Mouse (Mus musculus): ENCODE results near the gene Vmn1r55.
"Not testable (repeated sequence)": the region's sequence is repeated elsewhere in the genome, so short reads cannot be mapped to it uniquely, and the experiment has no call there.

Gene Vmn1r55

DNA sequence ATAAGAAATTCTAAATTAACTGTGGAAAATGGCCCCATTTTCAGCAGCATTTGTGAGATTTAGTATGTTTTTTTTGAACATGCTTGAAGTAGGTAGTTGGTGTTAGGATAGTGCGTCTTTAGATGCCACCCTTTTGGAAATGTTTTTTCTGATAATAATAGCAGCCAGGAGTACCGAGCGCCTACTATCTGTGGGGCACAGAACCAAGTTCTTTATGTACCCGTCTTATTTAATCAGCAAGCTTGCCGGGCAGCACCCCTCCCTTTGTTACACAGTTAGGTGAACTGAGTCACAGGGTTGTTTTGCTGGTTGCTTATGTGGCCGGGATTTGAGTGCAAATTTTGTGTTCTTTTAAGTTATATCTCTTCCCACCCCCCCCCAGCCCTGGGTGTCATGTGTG is 68.2 kb downstream of the Vmn1r55 start:
- no peak for DNase-seq (ENCODE audit: low spot score in 2 of 2)

DNA sequence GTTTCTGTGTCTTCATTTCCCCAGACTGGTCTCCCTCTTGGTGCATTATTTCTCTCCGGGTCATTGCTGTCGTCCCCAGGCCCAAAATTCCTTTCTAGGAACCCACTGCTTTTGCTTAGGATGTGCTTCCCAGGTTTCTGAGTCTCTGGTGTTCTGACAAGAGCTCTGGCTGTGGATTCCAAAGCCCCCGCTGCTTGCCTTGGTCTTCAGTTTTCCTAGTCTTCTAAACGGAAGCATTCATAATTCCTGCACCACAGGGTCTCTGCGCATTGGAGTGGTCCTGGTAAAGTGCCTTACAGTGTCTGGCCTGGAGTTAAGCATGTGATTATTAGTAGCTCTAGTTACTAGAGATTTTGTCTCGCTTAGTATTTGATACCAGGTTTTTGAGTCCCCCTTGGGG is 68.7 kb downstream of the Vmn1r55 start:
- no peak for DNase-seq (ENCODE audit: low spot score in 2 of 2)

DNA sequence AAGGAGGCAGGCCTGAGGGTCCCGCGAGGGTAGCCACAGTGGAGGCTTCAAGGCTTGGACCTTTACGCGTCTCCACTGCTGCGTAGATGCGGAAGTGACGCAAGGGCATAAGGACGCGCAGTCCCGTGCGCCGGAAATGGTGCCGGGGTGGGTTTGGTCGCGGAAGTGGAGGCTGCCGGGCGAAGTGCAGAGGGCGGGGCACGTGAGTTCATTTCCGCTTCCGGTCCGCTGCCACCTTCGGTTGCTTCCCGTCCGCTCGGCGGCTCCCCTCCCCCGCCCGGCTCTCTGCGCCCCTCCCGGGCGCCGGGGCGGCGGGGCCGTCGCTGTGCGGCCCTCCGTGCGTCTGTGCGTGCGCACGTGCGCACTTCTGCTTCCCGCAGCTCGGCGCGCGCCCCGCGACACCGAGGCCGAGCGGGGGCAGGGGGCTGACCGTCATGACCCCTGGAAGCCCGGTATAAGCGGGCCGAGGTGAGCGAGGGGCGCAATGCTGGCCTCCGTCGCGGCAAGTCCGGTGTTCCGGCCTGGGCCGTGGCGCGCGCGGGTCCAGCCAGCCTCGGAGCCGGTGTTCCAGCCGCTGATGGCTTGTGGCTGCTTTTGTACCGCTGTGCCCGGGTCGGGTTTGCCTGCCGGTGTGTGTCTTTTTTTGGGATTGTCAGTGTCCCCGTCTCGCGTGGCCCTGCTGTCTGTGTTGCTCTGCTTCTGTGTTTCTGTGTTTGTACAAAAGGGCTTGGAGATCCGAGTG is 69.3 kb downstream of the Vmn1r55 start, which contains the start of gene Epn1:
Gene Epn1, plus strand, starts transcription at position 226 of the 742 bp plus-strand sequence.
- DNase-seq (ENCODE audit: low spot score in 2 of 2): peak; percentile 87 to 93

DNA sequence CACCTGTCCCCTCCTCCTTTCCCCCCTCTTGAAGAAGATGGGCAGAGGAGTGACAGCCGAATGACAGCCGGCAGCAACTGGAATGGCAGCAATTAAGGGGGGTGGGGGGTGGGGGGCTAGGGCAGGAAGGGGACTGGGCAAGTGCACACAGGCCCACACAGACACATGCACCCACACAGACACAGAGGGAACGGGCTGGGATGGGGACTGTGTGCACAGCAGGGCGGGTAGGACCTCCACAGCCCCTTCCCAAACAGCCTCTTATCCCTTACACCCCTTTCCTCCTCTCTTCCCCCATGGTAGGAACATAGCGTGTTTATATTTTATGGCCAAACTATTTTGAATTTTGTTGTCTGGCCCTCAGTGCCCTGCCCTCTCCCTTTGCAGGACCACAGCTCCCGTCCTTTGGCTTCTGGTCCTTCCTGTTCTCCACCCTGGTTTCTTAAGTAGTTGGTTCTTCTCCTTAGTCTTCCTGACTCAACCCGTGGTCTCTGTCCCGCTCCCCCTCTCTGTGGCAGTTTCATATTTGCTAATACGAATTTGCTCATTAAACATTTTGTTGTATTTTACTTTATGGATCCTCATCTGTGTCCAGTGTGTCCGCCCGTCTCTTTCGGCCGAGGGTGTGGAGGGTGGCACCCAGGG is 70.0 kb downstream of the Vmn1r55 start:
- not testable (repeated sequence) for DNase-seq (ENCODE audit: low spot score in 2 of 2)

All from spleen, postnatal 14 days (tissue).